Mouse (Mus musculus) urinary bladder, postnatal 25 days (tissue): ENCODE measurements around the gene Gdnf.

ENCODE experiments used
- DNase-seq: peaks from one replicate; pipeline ENCODE4 v3.0.0; 2022; ENCODE audit warnings: low spot score

The Gdnf gene

GRCm38 (mm10) chr15:7810556-7811252 lies at the start of gene Gdnf:
Gdnf (plus strand) TSS chr15:7810846.
- DNase-seq, result no peak

GRCm38 (mm10) chr15:7767166-7767565 lies 43.5 kb upstream of the Gdnf start:
- DNase-seq, result no peak

- DNase-seq, result no peak
Measured at GRCm38 (mm10) chr15:7772983-7773382, 37.7 kb upstream of the Gdnf start.

- DNase-seq, result no peak
Measured at GRCm38 (mm10) chr15:7781517-7781916, 29.1 kb upstream of the Gdnf start.

DNA sequence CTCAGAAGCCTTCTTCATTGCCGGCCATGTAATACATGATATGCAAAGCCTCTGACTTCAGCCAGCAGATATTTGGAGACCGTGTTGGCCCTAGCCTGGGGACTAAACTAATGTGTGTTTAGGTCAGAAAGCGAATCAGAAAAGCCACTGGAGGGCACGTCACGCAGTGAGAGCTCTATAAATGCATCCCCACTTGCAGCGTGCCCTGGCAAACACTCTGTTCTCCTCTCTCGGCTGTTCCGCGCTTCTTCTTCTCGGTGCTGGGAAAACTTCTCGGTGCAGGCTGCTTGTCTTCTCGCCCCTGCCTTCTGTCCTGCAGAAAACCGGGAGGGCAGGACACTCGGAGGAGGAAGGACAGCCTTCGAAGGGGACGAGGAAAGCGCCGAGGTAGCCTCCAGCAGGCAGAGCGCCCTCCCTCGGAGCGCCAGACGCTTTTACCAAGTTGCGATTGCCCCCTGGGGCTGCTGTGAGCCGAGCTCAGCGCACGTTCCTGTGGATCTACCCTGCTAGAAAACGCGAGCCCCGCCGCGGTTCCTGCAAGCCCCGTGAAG lies 730 bp upstream of the Gdnf start:
- no peak for DNase-seq

GRCm38 (mm10) chr15:7811253-7811625 lies 593 bp downstream of the Gdnf start:
- no peak for DNase-seq

DNA sequence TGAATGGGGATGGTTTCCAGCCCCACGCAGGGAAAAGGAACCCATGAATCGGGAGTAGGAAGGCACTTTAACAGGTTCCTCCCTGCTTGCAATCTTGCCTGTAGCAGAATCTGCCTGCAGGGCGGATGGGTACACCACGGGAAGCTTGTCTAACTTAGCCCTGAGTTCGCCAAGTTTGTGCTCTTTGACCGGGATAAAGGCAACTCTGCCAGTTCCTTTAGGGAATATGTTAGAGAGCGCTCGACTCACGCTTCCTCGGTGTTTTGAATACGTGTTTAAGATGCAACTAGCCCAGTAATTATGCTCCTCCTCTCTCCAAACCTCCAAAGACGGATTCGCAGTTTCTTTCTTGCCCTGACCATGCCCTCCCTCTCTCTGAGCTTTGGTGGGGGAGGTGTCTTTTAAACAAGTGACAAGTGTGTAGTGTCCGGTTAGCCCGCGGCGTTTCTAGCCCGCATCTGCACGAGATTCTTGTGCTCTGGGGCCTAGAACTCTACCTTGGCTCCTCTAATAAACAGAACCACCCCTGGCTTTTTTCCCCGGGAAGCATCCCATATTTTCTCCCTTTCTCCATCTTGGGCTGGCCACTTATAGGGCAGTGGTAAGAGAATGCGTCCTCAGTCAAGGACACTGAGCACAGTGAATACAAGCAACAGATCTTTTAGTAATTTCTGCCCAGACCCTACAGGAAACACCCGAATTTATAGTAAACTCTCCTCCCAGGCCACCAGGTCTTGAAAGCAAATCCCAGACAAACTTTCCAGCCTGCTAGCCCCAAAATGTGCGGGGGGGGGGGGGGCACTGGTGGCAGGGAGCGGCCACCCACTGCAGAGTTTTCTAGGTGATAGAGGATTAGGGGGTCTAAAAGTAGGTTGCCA lies 1.4 kb downstream of the Gdnf start:
- DNase-seq, result no peak

DNA sequence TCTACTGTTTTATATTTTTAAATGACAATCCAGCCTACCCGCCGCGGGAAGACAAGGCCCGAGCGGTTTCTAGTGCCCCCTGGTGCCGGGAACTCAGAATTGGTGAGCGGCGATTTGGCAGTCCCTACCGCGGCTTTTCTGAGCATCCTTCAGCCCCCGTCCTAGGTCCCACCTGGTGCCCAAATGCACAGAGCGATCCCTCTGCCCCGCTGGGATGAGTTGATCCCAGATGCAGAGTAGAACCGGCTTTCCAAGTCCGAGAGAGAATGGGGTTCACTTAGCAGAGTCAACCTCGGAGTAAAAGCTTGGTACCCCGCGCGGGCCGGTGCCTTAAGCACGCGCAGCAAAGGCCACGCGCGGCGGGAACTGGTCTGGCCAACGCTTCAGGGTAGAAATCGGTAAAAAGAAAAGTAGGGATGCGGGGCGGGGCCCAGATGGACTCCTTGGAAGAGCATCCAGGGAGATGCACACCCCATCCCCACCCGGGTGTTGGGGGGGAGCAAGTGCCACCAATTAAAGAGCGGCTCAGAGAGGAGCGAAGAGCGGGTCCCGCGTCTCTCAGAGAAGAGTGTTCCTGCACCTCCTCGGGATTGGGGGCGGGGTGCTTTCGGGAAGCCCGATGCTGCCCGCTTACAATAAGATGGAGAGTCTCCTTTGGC lies 2.4 kb downstream of the Gdnf start:
- DNase-seq, result peak; percentile 73

DNA sequence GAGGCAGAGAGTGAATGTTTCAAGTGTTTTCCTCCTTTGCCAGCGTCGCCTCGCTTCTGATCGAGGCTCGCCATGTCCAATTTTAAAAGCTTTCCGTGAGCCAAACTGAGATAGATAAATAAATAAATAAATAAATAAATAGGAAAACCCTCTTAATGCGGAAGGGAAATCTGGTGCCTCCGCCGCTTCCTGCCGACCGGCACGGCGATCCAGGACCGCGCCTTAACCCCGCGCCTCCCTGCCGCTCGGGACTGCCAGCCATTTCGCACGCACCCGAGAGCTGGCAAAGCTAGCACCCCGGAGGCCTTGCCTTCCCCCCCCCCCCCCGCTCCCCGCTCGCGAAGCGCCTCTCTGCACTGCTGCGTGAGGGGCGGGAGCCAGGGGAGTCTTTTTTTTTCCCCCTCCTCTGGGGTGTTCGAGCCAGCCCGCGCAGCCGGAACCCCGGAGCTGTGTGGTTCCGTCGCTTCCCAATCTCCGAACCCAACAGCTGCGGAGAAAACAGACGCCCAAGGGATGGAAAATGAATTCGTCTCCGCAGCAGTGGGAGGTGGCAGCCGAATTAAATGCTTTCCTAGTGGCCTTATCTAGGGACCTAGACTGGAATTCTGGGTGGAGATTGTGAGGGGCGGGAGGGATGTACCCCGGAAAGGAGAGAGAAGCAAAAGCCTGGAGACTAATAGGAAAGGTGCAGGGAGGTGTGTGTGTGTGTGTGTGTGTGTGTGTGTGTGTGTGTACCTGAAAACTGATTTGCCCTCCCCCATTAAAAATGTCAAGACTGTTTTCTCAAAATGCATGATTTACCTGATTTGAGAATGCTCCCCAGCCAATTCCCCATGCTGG lies 3.1 kb downstream of the Gdnf start:
- DNase-seq, result no peak

DNA sequence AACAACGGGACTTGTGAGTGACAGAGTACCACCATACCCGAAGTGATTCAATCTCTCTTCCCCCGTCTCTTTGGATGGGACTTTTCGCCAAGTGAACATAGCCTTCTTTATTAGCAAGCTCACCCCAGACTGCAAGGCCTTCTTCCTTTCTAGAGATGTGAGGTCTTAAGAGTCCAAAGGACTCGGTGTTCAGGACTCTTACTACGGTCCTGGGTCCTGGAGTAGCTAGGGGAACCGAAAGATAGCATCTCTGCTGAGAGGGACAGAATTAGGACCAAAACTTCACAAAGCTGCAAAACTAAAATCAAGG lies 3.7 kb downstream of the Gdnf start:
- no peak for DNase-seq

DNA sequence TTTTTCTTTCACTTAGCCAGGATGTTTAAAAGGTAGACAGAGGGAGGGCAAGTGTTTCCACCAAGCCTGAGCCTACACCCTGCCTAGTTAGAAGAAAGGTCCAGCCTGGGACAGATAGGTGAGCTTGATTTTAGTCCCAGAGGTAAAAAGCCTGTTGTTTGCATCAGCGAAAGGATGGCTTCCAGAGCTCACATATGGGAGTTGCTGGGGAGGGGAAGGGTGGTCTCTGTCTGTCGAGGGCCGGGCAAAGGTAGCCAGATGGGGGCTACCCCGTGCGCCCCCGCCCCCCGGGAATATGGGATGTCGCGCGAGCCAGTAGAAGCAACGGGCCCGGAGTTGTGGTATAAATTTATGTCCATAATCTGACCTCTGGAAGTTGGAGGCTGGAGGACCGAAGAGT lies 4.3 kb downstream of the Gdnf start:
- DNase-seq, result no peak

DNA sequence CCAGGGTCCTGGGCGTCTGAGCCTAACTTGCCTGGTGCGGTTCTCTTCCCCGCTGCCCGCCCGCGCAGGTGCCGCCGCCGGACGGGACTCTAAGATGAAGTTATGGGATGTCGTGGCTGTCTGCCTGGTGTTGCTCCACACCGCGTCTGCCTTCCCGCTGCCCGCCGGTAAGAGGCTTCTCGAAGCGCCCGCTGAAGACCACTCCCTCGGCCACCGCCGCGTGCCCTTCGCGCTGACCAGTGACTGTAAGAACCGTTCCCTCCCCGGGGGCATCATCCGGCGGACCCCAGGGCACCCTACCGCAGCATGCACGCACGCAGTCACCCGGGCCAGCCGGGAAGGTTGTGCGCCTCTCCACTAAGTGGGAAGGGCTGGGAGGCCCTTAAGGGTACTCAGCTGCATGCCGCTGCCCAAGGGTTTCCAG lies 4.9 kb downstream of the Gdnf start:
- DNase-seq, result no peak

DNA sequence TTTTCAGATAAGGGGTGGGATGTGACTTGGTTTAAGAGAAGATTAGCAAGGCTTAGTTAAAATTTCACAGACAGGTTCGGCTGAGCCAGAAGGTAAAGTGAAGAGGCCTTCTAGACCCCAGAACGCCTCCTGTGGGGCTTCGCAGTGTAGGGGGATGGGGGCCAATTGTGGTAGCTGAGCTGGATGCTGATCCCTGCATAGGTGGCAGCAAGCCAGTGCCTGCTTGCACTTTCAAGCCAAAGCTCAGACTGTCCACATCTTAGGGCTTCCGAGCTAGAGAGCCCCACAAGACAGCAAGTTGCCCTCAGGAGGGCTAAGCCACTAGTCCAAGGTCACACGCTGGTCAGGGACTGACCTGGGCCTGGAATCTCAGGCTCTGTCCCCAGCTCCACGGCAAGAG lies 13.2 kb downstream of the Gdnf start:
- no peak for DNase-seq

DNA sequence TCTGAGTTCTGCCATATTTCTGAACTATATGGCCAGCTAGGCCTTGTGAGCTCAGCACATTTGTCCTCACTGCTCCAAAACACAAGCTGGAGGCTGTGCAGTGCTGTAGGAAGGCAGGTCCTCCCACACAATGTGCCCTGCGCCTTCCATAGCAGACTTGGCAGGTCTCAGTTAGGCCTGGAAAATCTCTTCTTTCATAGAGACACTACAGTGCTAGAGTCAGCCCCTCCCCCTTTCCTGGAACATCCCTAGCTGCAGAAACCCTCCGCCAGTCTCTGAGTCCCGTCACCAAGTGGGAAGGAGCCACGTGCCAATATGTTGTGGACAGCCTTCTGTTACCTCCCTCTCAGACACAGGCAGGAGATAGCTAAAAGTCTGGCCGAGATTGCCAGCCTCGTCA lies 14.9 kb downstream of the Gdnf start:
- no peak for DNase-seq

DNA sequence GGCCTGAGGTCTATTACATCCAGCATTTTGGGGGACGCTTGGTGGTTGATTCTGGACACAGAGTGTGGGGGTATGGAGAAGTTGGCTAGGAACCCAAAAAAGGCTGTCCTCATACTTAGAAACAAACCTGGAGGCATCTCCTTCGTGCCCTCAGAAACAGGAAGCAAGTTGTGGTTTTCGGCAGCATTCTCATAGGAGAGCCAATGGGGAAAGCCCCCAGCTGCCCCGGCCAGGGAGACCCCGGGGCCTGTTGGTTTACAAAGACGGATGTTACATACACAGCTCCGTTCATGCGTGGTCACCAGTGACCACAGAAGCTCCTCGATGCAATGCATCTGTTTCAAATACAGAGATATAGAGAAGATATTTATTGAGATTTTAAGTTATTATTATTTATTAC lies 24.8 kb downstream of the Gdnf start:
- no peak for DNase-seq

GRCm38 (mm10) chr15:7838060-7838920 lies 27.6 kb downstream of the Gdnf start:
- no peak for DNase-seq

DNA sequence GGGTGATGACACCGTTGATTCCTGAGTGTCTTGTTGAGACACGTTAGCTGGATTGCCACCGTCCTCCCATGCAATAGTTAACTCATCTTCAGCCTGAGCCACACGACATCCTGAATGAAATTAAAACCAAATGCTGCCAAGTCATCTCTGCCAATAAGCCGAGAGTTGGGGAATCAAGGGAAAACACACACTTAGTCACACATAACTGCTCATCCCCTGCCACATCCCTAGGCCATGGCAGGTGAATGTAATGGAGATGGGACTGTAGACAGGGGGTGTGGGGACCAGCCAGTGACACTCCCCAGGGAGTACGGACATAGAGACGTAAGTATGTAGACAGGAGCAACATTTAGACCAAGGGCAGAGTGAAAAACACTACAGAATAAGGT lies 28.3 kb downstream of the Gdnf start:
- no peak for DNase-seq

GRCm38 (mm10) chr15:7841664-7842063 lies 31.0 kb downstream of the Gdnf start:
- DNase-seq, result no peak

DNA sequence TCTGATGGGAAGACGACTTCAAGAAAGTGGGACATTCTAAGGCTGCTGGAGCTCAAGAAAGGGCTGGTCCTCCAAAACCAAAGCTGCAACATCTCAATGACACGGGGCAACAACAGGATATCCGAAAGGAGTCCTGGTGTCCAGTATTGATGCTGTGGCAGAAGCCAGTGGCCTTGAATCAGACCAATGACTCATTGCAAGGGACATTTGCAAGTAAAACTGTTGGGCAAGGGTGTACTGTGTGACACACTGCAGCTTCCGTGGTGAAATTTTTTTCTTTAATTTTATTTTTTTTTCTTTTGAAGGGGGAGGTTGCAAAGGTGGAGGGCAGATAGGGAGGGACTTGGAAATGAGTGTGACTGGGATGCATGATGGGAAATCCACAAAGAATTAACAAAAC lies 31.8 kb downstream of the Gdnf start:
- no peak for DNase-seq

GRCm38 (mm10) chr15:7857418-7857817 lies 46.8 kb downstream of the Gdnf start:
- no peak for DNase-seq

GRCm38 (mm10) chr15:7858841-7859240 lies 48.2 kb downstream of the Gdnf start:
- DNase-seq, result no peak
